Mouse (Mus musculus): ENCODE measurements around the gene Sypl.

Gene Sypl

GRCm38 (mm10) chr12:33007176-33007575 lies 53.5 kb downstream of the Sypl start:
- DNase-seq, result no peak

- peak; percentile 70 to 80 for DNase-seq
Observed at GRCm38 (mm10) chr12:33008305-33009110, 54.8 kb downstream of the Sypl start.

- DNase-seq, result no peak
Observed at GRCm38 (mm10) chr12:33009206-33009966, 55.7 kb downstream of the Sypl start.

- DNase-seq, result peak; percentile 64 to 78
Observed at GRCm38 (mm10) chr12:33010026-33010425, 56.3 kb downstream of the Sypl start.

- no peak for DNase-seq
Observed at GRCm38 (mm10) chr12:33014050-33014796, 60.5 kb downstream of the Sypl start.

- DNase-seq, result no peak
Observed at GRCm38 (mm10) chr12:33015103-33015502, 61.4 kb downstream of the Sypl start.

GRCm38 (mm10) chr12:33016824-33017705 lies 63.4 kb downstream of the Sypl start:
- no peak for DNase-seq

GRCm38 (mm10) chr12:33018601-33019000 lies 64.9 kb downstream of the Sypl start:
- no peak for DNase-seq

- peak; percentile 39 to 59 for DNase-seq
Observed at GRCm38 (mm10) chr12:33020011-33020410, 66.3 kb downstream of the Sypl start.

GRCm38 (mm10) chr12:33021140-33021539 lies 67.4 kb downstream of the Sypl start:
- no peak for DNase-seq

- DNase-seq, result no peak
Observed at GRCm38 (mm10) chr12:33021751-33022150, 68.1 kb downstream of the Sypl start.

- DNase-seq, result no peak
Observed at GRCm38 (mm10) chr12:33024524-33024923, 70.8 kb downstream of the Sypl start.

GRCm38 (mm10) chr12:33027093-33027492 lies 73.4 kb downstream of the Sypl start:
- DNase-seq, result peak; percentile 69 to 84

GRCm38 (mm10) chr12:33028109-33028691 lies 74.5 kb downstream of the Sypl start:
- DNase-seq, result no peak

GRCm38 (mm10) chr12:33028708-33029107 lies 75.0 kb downstream of the Sypl start:
- DNase-seq, result peak in 1 of 2 experiments; percentile 39

Measured in lung, postnatal 4 days (tissue).